22 mouse cellular contexts compared by ENCODE assay signal in the genomic region with DNA sequence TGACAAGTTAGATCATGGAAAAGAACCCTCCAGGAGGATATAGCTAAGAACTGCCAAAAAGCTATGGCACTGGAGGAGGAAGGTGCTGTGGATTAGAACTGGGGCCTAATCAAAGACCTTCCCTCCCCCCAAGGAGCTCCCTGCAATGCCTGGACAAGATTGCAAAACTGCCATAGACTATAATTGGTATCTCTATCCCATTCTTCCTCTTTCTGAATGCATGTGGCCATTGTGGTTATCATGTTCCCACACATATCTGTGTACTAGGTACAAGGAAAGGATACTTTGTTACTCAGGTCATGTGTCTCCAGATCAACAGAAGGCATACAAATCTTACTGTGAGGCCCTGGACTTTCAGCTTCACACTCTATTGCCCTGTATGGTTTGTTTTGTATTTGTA. TPM values are rescaled to one million over a fixed set of nuclear protein-coding genes. Genes with fewer than 3 reads are reported as not detected.
DNase-seq lines count a peak whose midpoint lies in the region; ATAC-seq and TF ChIP-seq lines count a peak whose summit lies in the region.
"Had no signal": no experiment of that assay in that cellular context is flagged by ENCODE, and none has a peak within 500 bp of the region (broad histone marks: within the 10 kb centered on the region; RNA-seq: fewer than 3 reads in every experiment).

No protein-coding gene starts in this region.

- no peak for TF ChIP-seq CTCF in embryonic fibroblast, embryonic 13.5 days (IDR thresholded peaks at IDR 0.05; ENCODE audit: borderline replicate concordance, insufficient read depth, low read length)

- no peak overlapping the region for H3K4me3 ChIP-seq in embryonic fibroblast, embryonic 13.5 days (ENCODE audit: insufficient read depth, low read length)
- H3K4me3 ChIP-seq: embryonic facial prominence, embryonic 12.5 days; forebrain, embryonic 12.5 days; gastrocnemius, adult 2 months; heart, embryonic 15.5 days; hindbrain, embryonic 10.5 days had no signal

- TF ChIP-seq POLR2A in embryonic fibroblast, embryonic 13.5 days (IDR thresholded peaks at IDR 0.05; ENCODE audit: low read depth, low read length), result no peak

- ATAC-seq in megakaryocyte, adult 5-6 weeks (ENCODE audit: poor library complexity, severe bottlenecking), result peak; percentile 75
- ATAC-seq: forebrain, postnatal 0 days had no signal

- peak; percentile 16 for DNase-seq in testis, postnatal 14 days (ENCODE audit: low spot score)
- DNase-seq in testis, postnatal 10 days (ENCODE audit: low spot score), result no peak
- DNase-seq in frontal cortex, postnatal 36 days (ENCODE audit: low spot score in 2 of 2), result no peak
- no peak for DNase-seq in ovary, adult 18-20 months (ENCODE audit: low spot score)
- DNase-seq in heart, adult 8-10 months (ENCODE audit: low spot score), result no peak
- DNase-seq: adrenal gland, adult 8-10 months; adrenal gland, postnatal 36 days; cerebellum, adult 11 months; cerebellum, adult 8-10 months; cerebellum, postnatal 14 days; forebrain, postnatal 0 days; gastrocnemius, adult 2 months; gastrocnemius, postnatal 36 days; heart, adult 18-20 months; heart, postnatal 14 days had no signal

- peak overlapping the region; percentile 52; the same call in 1 of the 2 replicates for H3K27ac ChIP-seq in embryonic fibroblast, embryonic 13.5 days (ENCODE audit: insufficient read depth, low read length)
- H3K27ac ChIP-seq: embryonic facial prominence, embryonic 12.5 days; forebrain, embryonic 12.5 days; gastrocnemius, adult 2 months; heart, embryonic 15.5 days; hindbrain, embryonic 10.5 days; hindbrain, embryonic 14.5 days had no signal

- H3K4me1 ChIP-seq in embryonic fibroblast, embryonic 13.5 days (ENCODE audit: control insufficient read depth, insufficient read depth, low read length), result peaks cover 10% of the 10 kb centered on the region
- H3K4me1 ChIP-seq: embryonic facial prominence, embryonic 12.5 days; forebrain, embryonic 12.5 days; heart, embryonic 15.5 days; hindbrain, embryonic 10.5 days had no signal

RNA-seq across cellular contexts. Expression of gene Mtpn, which starts 4.7 kb away (rescaled TPM):
- 316 and 393 TPM in 2 replicates for polyA plus RNA-seq in embryonic fibroblast, embryonic 13.5 days (2011; ENCODE audit: insufficient read length, low read depth, missing spikeins)
- total RNA-seq in megakaryocyte, adult 5-6 weeks (2015), result 220 and 244 TPM in 2 replicates
- 199 and 205 TPM in 2 replicates for total RNA-seq in megakaryocyte, adult 5-6 weeks (2017)
- total RNA-seq in heart, adult 8-10 months (2022), result 10 to 100 TPM; 35.9 to 50.1 (median 40.3) TPM
